Mouse (Mus musculus) CH12.LX (cell line): Measurements from ENCODE around the gene Shpk. TPM values are rescaled to one million over a fixed set of nuclear protein-coding genes. Genes with fewer than 3 reads are reported as not detected.

ENCODE experiments used
- DNase-seq: peaks from one replicate; pipeline ENCODE4 v3.0.0-alpha.2; 2013; ENCODE audit errors: extremely low read depth
- H3K27ac ChIP-seq: 2 replicates; pipeline ENCODE4 v1.5.1; 2012; ENCODE audit warnings: low read depth, mild to moderate bottlenecking, control low read depth, moderate library complexity; ENCODE audit not compliant: insufficient read depth
- H3K27me3 ChIP-seq: replicated peaks from 2 replicates; pipeline ENCODE3; 2012; ENCODE audit warnings: inconsistent platforms
- H3K36me3 ChIP-seq, 2 experiments: replicated peaks in 1 of 2; 2 replicates each; pipeline versions ENCODE3 to v1.6.1; 2012; ENCODE audit warnings: inconsistent platforms in 1 of 2, low read length in 1 of 2, mild to moderate bottlenecking in 1 of 2, mixed read lengths in 1 of 2, moderate library complexity in 1 of 2; ENCODE audit not compliant: control insufficient read depth in 1 of 2, insufficient read depth in 1 of 2
- H3K4me1 ChIP-seq, 2 experiments: 2 replicates each; pipeline ENCODE4 v1.6.1; 2012; ENCODE audit warnings: inconsistent platforms in 1 of 2, moderate library complexity in 1 of 2; ENCODE audit not compliant: insufficient read depth in 2 of 2, control insufficient read depth in 1 of 2
- H3K4me2 ChIP-seq: 2 replicates; pipeline ENCODE4 v1.6.1; 2012; ENCODE audit warnings: low read depth, mild to moderate bottlenecking, control low read depth; ENCODE audit not compliant: poor library complexity, insufficient read depth, severe bottlenecking
- H3K4me3 ChIP-seq, 3 experiments: fragments of 150-350 bp in 1 of 3; sonication (generic) in 1 of 3; replicated peaks in 1 of 3; 2 replicates each; pipeline versions ENCODE3 to v1.5.1; 2011 to 2012; ENCODE audit warnings: low read depth in 2 of 3, low read length in 2 of 3, mild to moderate bottlenecking in 2 of 3, moderate library complexity in 2 of 3, control low read depth in 1 of 3, improper control_type of control experiment in 1 of 3, inconsistent platforms in 1 of 3, mixed read lengths in 1 of 3; ENCODE audit not compliant: poor library complexity in 1 of 3
- H3K79me2 ChIP-seq: replicated peaks from 2 replicates; pipeline ENCODE4 v1.6.1; 2012; ENCODE audit warnings: mild to moderate bottlenecking, moderate library complexity; ENCODE audit not compliant: control insufficient read depth, poor library complexity, insufficient read depth, severe bottlenecking; ENCODE audit errors: extremely low read depth
- H3K9ac ChIP-seq: 2 replicates; pipeline ENCODE4 v1.6.1; 2012; ENCODE audit warnings: low read depth, mild to moderate bottlenecking, control low read depth, moderate library complexity; ENCODE audit not compliant: insufficient read depth
- H3K9me3 ChIP-seq: replicated peaks from 2 replicates; pipeline ENCODE3; 2012; ENCODE audit warnings: low read length, inconsistent platforms, mixed read lengths
- MAZ ChIP-seq: IDR thresholded peaks from 2 replicates; pipeline ENCODE4 v1.6.1; 2012; ENCODE audit warnings: low read depth, mild to moderate bottlenecking, inconsistent platforms, low read length, improper control_type of control experiment, moderate library complexity
- MXI1 ChIP-seq: IDR thresholded peaks from 2 replicates; pipeline ENCODE4 v1.6.1; 2011; ENCODE audit warnings: mild to moderate bottlenecking, low read depth, low read length, improper control_type of control experiment
- dilution Hi-C: fragments of 300-500 bp; cut with MboI; formaldehyde crosslinking; loops from 2 replicates; pipeline ENCODE4 v1.14.3; 2020; ENCODE audit warnings: low sequenced_read_pairs; ENCODE audit not compliant: extremely low pct_unique_long_range_greater_than_20kb, extremely low pct_ligation_motif_present
- in situ Hi-C: fragments of 300-500 bp; cut with MboI; formaldehyde crosslinking; loops from 3 replicates; pipeline ENCODE4 v1.14.3; 2019; ENCODE audit warnings: low sequenced_read_pairs, low pct_ligation_motif_present, low pct_unique_long_range_greater_than_20kb, mixed read lengths
- polyA plus RNA-seq: library from polyadenylated mRNA; unstranded; fragments of >175 nt; gene quantifications from 2 replicates; pipeline ENCODE4 v1.2.1, GENCODE M21; 2012; ENCODE audit warnings: low read depth; ENCODE audit not compliant: insufficient read length
- total RNA-seq, 2 experiments: library from RNA; depleted of rRNA; stranded (reverse); fragments of 300-350 nt in 1 of 2; fragments of >200 nt in 1 of 2; gene quantifications; 2 replicates each; pipeline ENCODE4 v1.2.3; 2012 to 2014

The Shpk gene
- total and polyA plus RNA-seq, 3 experiments: 0.83 to 1.8 (median 1.4) TPM

GRCm38 (mm10) chr11:73267267-73267666 lies 68.0 kb downstream of the Shpk start, which contains the start of gene Trpv3:
Gene Trpv3 (plus strand): TSS chr11:73267388.
- Histone ChIP-seq H3K4me1 (0 out of 4 replicates have a peak, but pooled peaks cover 0 to 2% of the 10 kb centered on the region in 2 experiments), H3K4me3 (no peak within 1 kb of the TSS), H3K36me3 (no peaks in the 10 kb centered on the region), H3K9ac (no peak within 1 kb of the TSS), H3K27me3 (peaks cover 95% of the 10 kb centered on the region), H3K79me2 (no peaks in the 10 kb centered on the region), H3K27ac (no peak within 1 kb of the TSS), H3K4me2 (no peak within 1 kb of the TSS), H3K9me3 (no peaks in the 10 kb centered on the region)
- in situ Hi-C loops (no loop called here), dilution Hi-C loops (no loop called here)
- TF ChIP-seq MAZ: no peak
- TF ChIP-seq MXI1: peak; percentile 16; the same call in 1 of the 2 replicates
- DNase-seq: no peak

Other genes with a start within 250 kb of the Shpk start
- 136 and 218 TPM in 2 replicates for gene Atp2a3, start 238.3 kb upstream of the Shpk start, total RNA-seq (2012; rRNA removed)
- gene Atp2a3, start 238.3 kb upstream of the Shpk start, total RNA-seq (2014; rRNA removed): 44.1 and 61.4 TPM in 2 replicates
- 255 and 279 TPM in 2 replicates for gene Atp2a3, start 238.3 kb upstream of the Shpk start, polyA plus RNA-seq
- 12.3 and 21.5 TPM in 2 replicates for gene P2rx1, start 200.4 kb upstream of the Shpk start, total RNA-seq (2012; rRNA removed)
- gene P2rx1, start 200.4 kb upstream of the Shpk start, total RNA-seq (2014; rRNA removed): 15.9 and 18.9 TPM in 2 replicates
- gene P2rx1, start 200.4 kb upstream of the Shpk start, polyA plus RNA-seq: 22.8 and 23.3 TPM in 2 replicates
- gene Camkk1, start 180.5 kb upstream of the Shpk start, total RNA-seq (2012; rRNA removed): 8.2 and 9.1 TPM in 2 replicates
- gene Camkk1, start 180.5 kb upstream of the Shpk start, total RNA-seq (2014; rRNA removed): 5.1 and 6.8 TPM in 2 replicates
- gene Camkk1, start 180.5 kb upstream of the Shpk start, polyA plus RNA-seq: 5.0 and 5.4 TPM in 2 replicates
- gene Ncbp3, start 151.7 kb upstream of the Shpk start, total RNA-seq (2012; rRNA removed): 12.1 and 13.0 TPM in 2 replicates
- gene Ncbp3, start 151.7 kb upstream of the Shpk start, total RNA-seq (2014; rRNA removed): 11.9 and 12.1 TPM in 2 replicates
- gene Ncbp3, start 151.7 kb upstream of the Shpk start, polyA plus RNA-seq: 13.9 and 15.0 TPM in 2 replicates
- 0.21 TPM in 2 replicates for gene Itgae, start 108.9 kb upstream of the Shpk start, total RNA-seq (2012; rRNA removed)
- gene Itgae, start 108.9 kb upstream of the Shpk start, total RNA-seq (2014; rRNA removed): 0.17 and 0.27 TPM in 2 replicates
- 0.26 and 0.37 TPM in 2 replicates for gene Itgae, start 108.9 kb upstream of the Shpk start, polyA plus RNA-seq
- gene Haspin, start 61.2 kb upstream of the Shpk start, total RNA-seq (2012; rRNA removed): 15.7 and 21.7 TPM in 2 replicates
- gene Haspin, start 61.2 kb upstream of the Shpk start, total RNA-seq (2014; rRNA removed): 18.2 and 18.6 TPM in 2 replicates
- 24.1 and 27.0 TPM in 2 replicates for gene Haspin, start 61.2 kb upstream of the Shpk start, polyA plus RNA-seq
- 0.21 and 0.25 TPM in 2 replicates for gene P2rx5, start 39.0 kb upstream of the Shpk start, total RNA-seq (2012; rRNA removed)
- gene P2rx5, start 39.0 kb upstream of the Shpk start, total RNA-seq (2014; rRNA removed): 0.09 and 0.40 TPM in 2 replicates
- gene P2rx5, start 39.0 kb upstream of the Shpk start, polyA plus RNA-seq: 0.80 and 0.83 TPM in 2 replicates
- gene Emc6, start 22.4 kb upstream of the Shpk start, total RNA-seq (2012; rRNA removed): 123 and 124 TPM in 2 replicates
- 252 and 292 TPM in 2 replicates for gene Emc6, start 22.4 kb upstream of the Shpk start, total RNA-seq (2014; rRNA removed)
- gene Emc6, start 22.4 kb upstream of the Shpk start, polyA plus RNA-seq: 138 and 176 TPM in 2 replicates
- 2.8 and 3.3 TPM in 2 replicates for gene Tax1bp3, start 22.4 kb upstream of the Shpk start, total RNA-seq (2012; rRNA removed)
- gene Tax1bp3, start 22.4 kb upstream of the Shpk start, total RNA-seq (2014; rRNA removed): 2.5 and 2.6 TPM in 2 replicates
- gene Tax1bp3, start 22.4 kb upstream of the Shpk start, polyA plus RNA-seq: 3.3 and 3.5 TPM in 2 replicates
- gene Ctns, start 418 bp upstream of the Shpk start, total RNA-seq (2012; rRNA removed): 4.8 and 5.2 TPM in 2 replicates
- gene Ctns, start 418 bp upstream of the Shpk start, total RNA-seq (2014; rRNA removed): 5.8 and 5.9 TPM in 2 replicates
- 4.5 and 5.2 TPM in 2 replicates for gene Ctns, start 418 bp upstream of the Shpk start, polyA plus RNA-seq
- 0.04 and 0.08 TPM in 2 replicates for gene Trpv1, start 34.8 kb downstream of the Shpk start, total RNA-seq (2012; rRNA removed)
- gene Trpv1, start 34.8 kb downstream of the Shpk start, total RNA-seq (2014; rRNA removed): 0.13 TPM in 1 of 2 replicates, not detected in the other
- not detected in 2 replicates for gene Trpv1, start 34.8 kb downstream of the Shpk start, polyA plus RNA-seq
- under 0.01 TPM in 1 of 2 replicates, not detected in the other for gene Trpv3, start 67.9 kb downstream of the Shpk start, total RNA-seq (2012; rRNA removed)
- not detected in 2 replicates for gene Trpv3, start 67.9 kb downstream of the Shpk start, total RNA-seq (2014; rRNA removed)
- gene Trpv3, start 67.9 kb downstream of the Shpk start, polyA plus RNA-seq: not detected in 2 replicates
- gene Aspa, start 130.1 kb downstream of the Shpk start, total RNA-seq (2012; rRNA removed): not detected in 2 replicates
- gene Aspa, start 130.1 kb downstream of the Shpk start, total RNA-seq (2014; rRNA removed): not detected in 2 replicates
- gene Aspa, start 130.1 kb downstream of the Shpk start, polyA plus RNA-seq: not detected in 2 replicates
- gene Gm49340, start 130.3 kb downstream of the Shpk start, total RNA-seq (2012; rRNA removed): not detected in 2 replicates
- gene Gm49340, start 130.3 kb downstream of the Shpk start, total RNA-seq (2014; rRNA removed): not detected in 2 replicates
- gene Gm49340, start 130.3 kb downstream of the Shpk start, polyA plus RNA-seq: not detected in 2 replicates
- not detected in 2 replicates for gene Spata22, start 130.3 kb downstream of the Shpk start, total RNA-seq (2012; rRNA removed)
- not detected in 2 replicates for gene Spata22, start 130.3 kb downstream of the Shpk start, total RNA-seq (2014; rRNA removed)
- gene Spata22, start 130.3 kb downstream of the Shpk start, polyA plus RNA-seq: not detected in 2 replicates
- not detected in 2 replicates for gene Olfr20, start 151.3 kb downstream of the Shpk start, total RNA-seq (2012; rRNA removed)
- gene Olfr20, start 151.3 kb downstream of the Shpk start, total RNA-seq (2014; rRNA removed): not detected in 2 replicates
- gene Olfr20, start 151.3 kb downstream of the Shpk start, polyA plus RNA-seq: not detected in 2 replicates
- not detected in 2 replicates for gene Olfr376, start 171.8 kb downstream of the Shpk start, total RNA-seq (2012; rRNA removed)
- not detected in 2 replicates for gene Olfr376, start 171.8 kb downstream of the Shpk start, total RNA-seq (2014; rRNA removed)
- not detected in 2 replicates for gene Olfr376, start 171.8 kb downstream of the Shpk start, polyA plus RNA-seq
- not detected in 2 replicates for gene Olfr1, start 200.2 kb downstream of the Shpk start, total RNA-seq (2012; rRNA removed)
- gene Olfr1, start 200.2 kb downstream of the Shpk start, total RNA-seq (2014; rRNA removed): not detected in 2 replicates
- gene Olfr1, start 200.2 kb downstream of the Shpk start, polyA plus RNA-seq: not detected in 2 replicates
- gene Olfr378, start 229.0 kb downstream of the Shpk start, total RNA-seq (2012; rRNA removed): not detected in 2 replicates
- gene Olfr378, start 229.0 kb downstream of the Shpk start, total RNA-seq (2014; rRNA removed): not detected in 2 replicates
- gene Olfr378, start 229.0 kb downstream of the Shpk start, polyA plus RNA-seq: not detected in 2 replicates